8 mouse cellular contexts compared by ENCODE assay signal in genomic region chr17:36023710-36024654, GRCm38 (mm10). TPM values are rescaled to one million over a fixed set of nuclear protein-coding genes. Genes with fewer than 3 reads are reported as not detected.
DNase-seq lines count a peak whose midpoint lies in the region; ATAC-seq lines count a peak whose summit lies in the region.

No protein-coding gene starts in this region.

- ATAC-seq in granulocyte monocyte progenitor cell, adult 5-6 weeks (replicated peaks; ENCODE audit: poor library complexity, severe bottlenecking), result peak; percentile 81

- DNase-seq in adrenal gland, postnatal 10 days, result peak; percentile 36
- DNase-seq in adrenal gland, postnatal 25 days, result no peak
- peak; percentile 74 for DNase-seq in CD4-positive helper T cell, adult 2 months (ENCODE audit: low read depth, low spot score)
- DNase-seq in kidney, postnatal 4 days, result peak; percentile 27 to 43
- DNase-seq in naive thymus-derived CD4-positive, alpha-beta T cell, adult 2 months (ENCODE audit: low read depth), result peak; percentile 63
- DNase-seq in left cerebral cortex, postnatal 4 days, result no peak
- no peak for DNase-seq in gastrocnemius, postnatal 4 days (ENCODE audit: low spot score in 2 of 2)

- intact Hi-C loops in left cerebral cortex, postnatal 4 days (cut with DNase I), result no loop called here

RNA-seq across cellular contexts. Expression of gene H2-T24, which starts 3.6 kb away (rescaled TPM):
- 1 to 10 TPM; 2.9 to 3.9 TPM for total RNA-seq in adrenal gland, postnatal 10 days (2021)
- 4.6 and 6.4 TPM in 2 replicates for total RNA-seq in adrenal gland, postnatal 25 days (2021)
- total RNA-seq in granulocyte monocyte progenitor cell, adult 5-6 weeks (2014; fragmentation: Nextera tagmentation), result 2.1 and 4.6 TPM in 2 replicates
- 7.8 and 8.8 TPM in 2 replicates for total RNA-seq in granulocyte monocyte progenitor cell, adult 5-6 weeks (2017)
- under 1 TPM; 0.26 to 0.28 TPM for total RNA-seq in left cerebral cortex, postnatal 4 days (2021)
- under 1 TPM; 0.44 to 0.76 TPM for total RNA-seq in gastrocnemius, postnatal 4 days (2021)

RNA-seq across cellular contexts. Expression of gene H2-T23, which starts 8.7 kb away (rescaled TPM):
- total RNA-seq in adrenal gland, postnatal 10 days (2021), result 10 to 100 TPM; 55.7 to 82.7 TPM
- 30.5 and 46.6 TPM in 2 replicates for total RNA-seq in adrenal gland, postnatal 25 days (2021)
- 49.1 and 55.7 TPM in 2 replicates for total RNA-seq in granulocyte monocyte progenitor cell, adult 5-6 weeks (2014; fragmentation: Nextera tagmentation)
- 48.6 and 62.5 TPM in 2 replicates for total RNA-seq in granulocyte monocyte progenitor cell, adult 5-6 weeks (2017)
- 1 to 10 TPM; 2.4 to 3.0 TPM for total RNA-seq in left cerebral cortex, postnatal 4 days (2021)
- 1 to 10 TPM; 5.0 to 5.7 TPM for total RNA-seq in gastrocnemius, postnatal 4 days (2021)

RNA-seq across cellular contexts. Expression of gene H2-T22, which starts 18.6 kb away (rescaled TPM):
- total RNA-seq in adrenal gland, postnatal 10 days (2021), result 10 to 100 TPM; 23.5 to 25.4 TPM
- total RNA-seq in adrenal gland, postnatal 25 days (2021), result 21.7 and 29.6 TPM in 2 replicates
- 34.5 and 35.7 TPM in 2 replicates for total RNA-seq in granulocyte monocyte progenitor cell, adult 5-6 weeks (2014; fragmentation: Nextera tagmentation)
- total RNA-seq in granulocyte monocyte progenitor cell, adult 5-6 weeks (2017), result 39.2 and 39.4 TPM in 2 replicates
- 1 to 10 TPM; 3.5 to 4.1 TPM for total RNA-seq in left cerebral cortex, postnatal 4 days (2021)
- 10 to 100 TPM; 10.8 to 11.6 TPM for total RNA-seq in gastrocnemius, postnatal 4 days (2021)

RNA-seq across cellular contexts. Expression of gene Gm6034, which starts 18.8 kb away (rescaled TPM):
- total RNA-seq in adrenal gland, postnatal 10 days (2021), result not detected
- total RNA-seq in adrenal gland, postnatal 25 days (2021), result not detected in 2 replicates
- not detected in 2 replicates for total RNA-seq in granulocyte monocyte progenitor cell, adult 5-6 weeks (2014; fragmentation: Nextera tagmentation)
- not detected in 2 replicates for total RNA-seq in granulocyte monocyte progenitor cell, adult 5-6 weeks (2017)
- total RNA-seq in left cerebral cortex, postnatal 4 days (2021), result not detected
- total RNA-seq in gastrocnemius, postnatal 4 days (2021), result not detected

RNA-seq across cellular contexts. Expression of gene Gm11127, which starts 34.2 kb away (rescaled TPM):
- total RNA-seq in adrenal gland, postnatal 10 days (2021), result 1 to 10 TPM; 2.4 to 2.5 TPM
- 1.6 and 2.2 TPM in 2 replicates for total RNA-seq in adrenal gland, postnatal 25 days (2021)
- total RNA-seq in granulocyte monocyte progenitor cell, adult 5-6 weeks (2014; fragmentation: Nextera tagmentation), result not detected in 2 replicates
- total RNA-seq in granulocyte monocyte progenitor cell, adult 5-6 weeks (2017), result not detected in 2 replicates
- not detected for total RNA-seq in left cerebral cortex, postnatal 4 days (2021)
- total RNA-seq in gastrocnemius, postnatal 4 days (2021), result 1 to 10 TPM; 1.7 to 2.1 TPM

Comparison
In these comparisons a context has a peak if more than half of its experiments do, and no peak if none do; other contexts are left out.
1. DNase-seq: peak in adrenal gland, postnatal 10 days (single experiment), CD4-positive helper T cell, adult 2 months (single experiment), kidney, postnatal 4 days (2 of 2) and naive thymus-derived CD4-positive, alpha-beta T cell, adult 2 months (single experiment); none in adrenal gland, postnatal 25 days (single experiment), left cerebral cortex, postnatal 4 days (single experiment) and gastrocnemius, postnatal 4 days (0 of 2).